ENCODE assay signal across 20 mouse cellular contexts in genomic region chr2:165995711-165996110, GRCm38 (mm10). TPM values are rescaled to one million over a fixed set of nuclear protein-coding genes. Genes with fewer than 3 reads are reported as not detected.
DNase-seq lines count a peak whose midpoint lies in the region; ATAC-seq lines count a peak whose summit lies in the region.
"Had no signal": no experiment of that assay in that cellular context is flagged by ENCODE, and none has a peak within 500 bp of the region (broad histone marks: within the 10 kb centered on the region; RNA-seq: fewer than 3 reads in every experiment).

No protein-coding gene starts in this region.

- peaks cover 85% of the 10 kb centered on the region for H3K4me1 ChIP-seq in megakaryocyte, embryonic 14.5 days
- H3K4me1 ChIP-seq in stomach, embryonic 16.5 days (ENCODE audit: control insufficient read depth, insufficient read depth, low read length), result peaks cover 38% of the 10 kb centered on the region

- H3K9ac ChIP-seq in stomach, embryonic 16.5 days (ENCODE audit: low read length), result no peak overlapping the region
- H3K9ac ChIP-seq: forebrain, embryonic 13.5 days; forebrain, postnatal 0 days; heart, embryonic 15.5 days; hindbrain, embryonic 13.5 days had no signal

- 82% methylated on average over 8 of the region's 8 CpGs for WGBS in stomach, embryonic 16.5 days

- no peaks in the 10 kb centered on the region for H3K9me3 ChIP-seq in megakaryocyte, embryonic 14.5 days
- H3K9me3 ChIP-seq in stomach, embryonic 16.5 days (replicated peaks; ENCODE audit: control insufficient read depth, low read length), result no peaks in the 10 kb centered on the region
- H3K9me3 ChIP-seq: embryonic facial prominence, embryonic 10.5 days; forebrain, embryonic 13.5 days; heart, embryonic 15.5 days; hindbrain, embryonic 13.5 days had no signal

- H3K36me3 ChIP-seq in megakaryocyte, embryonic 14.5 days (replicated peaks; ENCODE audit: low read length), result peaks cover 42% of the 10 kb centered on the region
- H3K36me3 ChIP-seq in stomach, embryonic 16.5 days (ENCODE audit: control insufficient read depth, insufficient read depth, low read length), result no peaks in the 10 kb centered on the region
- H3K36me3 ChIP-seq: heart, embryonic 15.5 days; hindbrain, embryonic 13.5 days had no signal

- ATAC-seq in megakaryocyte, adult 5-6 weeks (ENCODE audit: poor library complexity, severe bottlenecking), result no peak
- ATAC-seq in stomach, embryonic 16.5 days (ENCODE audit: insufficient read depth, low FRiP score), result no peak
- ATAC-seq: forebrain, embryonic 13.5 days; forebrain, postnatal 0 days; hindbrain, postnatal 0 days; Patski had no signal

- no peak overlapping the region for H3K4me2 ChIP-seq in stomach, embryonic 16.5 days (ENCODE audit: low read depth, low read length)
- H3K4me2 ChIP-seq: forebrain, embryonic 13.5 days; heart, embryonic 11.5 days; heart, embryonic 15.5 days; hindbrain, embryonic 13.5 days had no signal

- peak overlapping the region; percentile 66; the same call in 1 of the 2 replicates for H3K27ac ChIP-seq in stomach, embryonic 16.5 days (ENCODE audit: low read length)
- H3K27ac ChIP-seq: embryonic facial prominence, embryonic 10.5 days; forebrain, embryonic 13.5 days; heart, embryonic 15.5 days; hindbrain, embryonic 13.5 days; hindbrain, postnatal 0 days had no signal

- no peaks in the 10 kb centered on the region for H3K27me3 ChIP-seq in megakaryocyte, embryonic 14.5 days (replicated peaks)
- H3K27me3 ChIP-seq in stomach, embryonic 16.5 days (ENCODE audit: control insufficient read depth, insufficient read depth, low read length), result no peaks in the 10 kb centered on the region
- H3K27me3 ChIP-seq: forebrain, embryonic 13.5 days; heart, embryonic 15.5 days; hindbrain, embryonic 13.5 days; Patski had no signal

- peak overlapping the region; percentile 74 for H3K4me3 ChIP-seq in megakaryocyte, embryonic 14.5 days (replicated peaks)
- H3K4me3 ChIP-seq in stomach, embryonic 16.5 days (replicated peaks; ENCODE audit: low read length), result no peak overlapping the region
- H3K4me3 ChIP-seq: embryonic facial prominence, embryonic 10.5 days; forebrain, embryonic 13.5 days; heart, embryonic 15.5 days; hindbrain, embryonic 13.5 days had no signal

- peak; percentile 77 for DNase-seq in kidney, adult 9 months
- no peak for DNase-seq in kidney, adult 11 months
- no peak for DNase-seq in spleen, adult 12 weeks (ENCODE audit: low spot score)
- DNase-seq: adrenal gland, adult 2 months; adrenal gland, postnatal 25 days; cerebellum, adult 2 months; cerebellum, postnatal 10 days; forebrain, postnatal 0 days; gastrocnemius, postnatal 36 days; heart, postnatal 14 days had no signal

RNA-seq across cellular contexts. Expression of gene Ncoa3, which starts 3.3 kb away (rescaled TPM):
- polyA plus RNA-seq in megakaryocyte, embryonic 14.5 days (2012; ENCODE audit: insufficient read depth, low replicate concordance), result 22.7 and 35.4 TPM in 2 replicates
- total RNA-seq in megakaryocyte, adult 5-6 weeks (2015), result 50.7 and 54.8 TPM in 2 replicates
- total RNA-seq in megakaryocyte, adult 5-6 weeks (2017), result 55.7 and 59.8 TPM in 2 replicates
- polyA plus RNA-seq in stomach, embryonic 16.5 days (2015; fragmentation: Nextera tagmentation; extraction: Ambion mirVana), result 15.7 and 15.9 TPM in 2 replicates
